ENCODE assay signal across 22 mouse cellular contexts in genomic region chr11:94294996-94295845, GRCm38 (mm10). TPM values are rescaled to one million over a fixed set of nuclear protein-coding genes. Genes with fewer than 3 reads are reported as not detected.
"Had no signal": no experiment of that assay in that cellular context is flagged by ENCODE, and none has a peak within 500 bp of the region (broad histone marks: within the 10 kb centered on the region; RNA-seq: fewer than 3 reads in every experiment).

No protein-coding gene starts in this region.

- H3K4me2 ChIP-seq: limb, embryonic 12.5 days; liver, embryonic 13.5 days; lung, embryonic 15.5 days; midbrain, embryonic 11.5 days had no signal

- H3K4me3 ChIP-seq: limb, embryonic 12.5 days; liver, embryonic 13.5 days; lung, embryonic 15.5 days; megakaryocyte, embryonic 14.5 days had no signal

- H3K27ac ChIP-seq: kidney, postnatal 0 days; limb, embryonic 12.5 days; liver, embryonic 13.5 days; lung, embryonic 15.5 days; macrophage; stomach, postnatal 0 days had no signal

- DNase-seq: kidney, postnatal 36 days; layer of hippocampus, adult 9-11 months; layer of hippocampus, postnatal 36 days; liver; liver, embryonic 13.5 days; liver, postnatal 0 days; lung, postnatal 14 days; right cerebral cortex, adult 18-20 months; right cerebral cortex, postnatal 25 days; thymus, postnatal 4 days had no signal

- ATAC-seq: liver, postnatal 0 days had no signal

- H3K9me3 ChIP-seq: limb, embryonic 12.5 days; liver, embryonic 13.5 days; lung, embryonic 15.5 days; megakaryocyte, embryonic 14.5 days had no signal

- H3K9ac ChIP-seq: limb, embryonic 12.5 days; liver, embryonic 13.5 days; liver, postnatal 0 days; lung, embryonic 15.5 days had no signal

- H3K27me3 ChIP-seq: limb, embryonic 12.5 days; liver, embryonic 13.5 days; lung, embryonic 15.5 days; megakaryocyte, embryonic 14.5 days had no signal

- H3K4me1 ChIP-seq: limb, embryonic 12.5 days; lung, embryonic 15.5 days; megakaryocyte, embryonic 14.5 days had no signal

RNA-seq across cellular contexts. Expression of gene Gm21885, which starts 13.5 kb away (rescaled TPM):
- total RNA-seq: layer of hippocampus, adult 18-20 months; layer of hippocampus, postnatal 36 days; left cerebral cortex, adult 8-10 months; left cerebral cortex, postnatal 36 days; midbrain, postnatal 0 days had no signal
- polyA plus RNA-seq: limb, embryonic 12.5 days; liver, embryonic 13.5 days; lung, embryonic 15.5 days; macrophage; midbrain, postnatal 0 days; neural tube, embryonic 11.5 days; stomach, postnatal 0 days had no signal

RNA-seq across cellular contexts. Expression of gene Wfikkn2, which starts 49.4 kb away (rescaled TPM):
- polyA plus RNA-seq: macrophage had no signal
